Mouse (Mus musculus) forebrain, embryonic 15.5 days (tissue): ENCODE measurements at regions not wholly inside any gene's neighbourhood (a gene's known extent, or its start where the extent isn't known, plus 50 kb on each side); places are given as distances from the start of the nearest gene placed in this dataset.

Source experiments
- ATAC-seq: fragments of 200-750 bp; cut with Nextera tagmentation; replicated peaks from 2 replicates; pipeline ENCODE4 v1.8.0; 2017; ENCODE audit warnings: mild to moderate bottlenecking, moderate TSS enrichment, moderate library complexity
- H3K27ac ChIP-seq: fragments of 300-500 bp; sonication (generic); replicated peaks from 2 replicates; pipeline ENCODE4 v1.5.1; 2015; ENCODE audit warnings: mild to moderate bottlenecking, inconsistent platforms
- H3K27me3 ChIP-seq: fragments of 300-500 bp; sonication (generic); 2 replicates; pipeline ENCODE4 v1.6.1; 2015; ENCODE audit warnings: inconsistent platforms
- H3K36me3 ChIP-seq: fragments of 300-500 bp; sonication (generic); 2 replicates; pipeline ENCODE4 v1.6.1; 2015; ENCODE audit warnings: mild to moderate bottlenecking, inconsistent platforms
- H3K4me1 ChIP-seq: fragments of 300-500 bp; sonication (generic); 2 replicates; pipeline ENCODE4 v1.6.1; 2015; ENCODE audit warnings: inconsistent platforms
- H3K4me2 ChIP-seq: fragments of 300-500 bp; sonication (generic); replicated peaks from 2 replicates; pipeline ENCODE4 v1.6.1; 2015; ENCODE audit warnings: mild to moderate bottlenecking, inconsistent platforms
- H3K4me3 ChIP-seq: fragments of 300-500 bp; sonication (generic); 2 replicates; pipeline ENCODE4 v1.5.1; 2015; ENCODE audit warnings: mild to moderate bottlenecking, inconsistent platforms
- H3K9ac ChIP-seq: fragments of 300-500 bp; sonication (generic); replicated peaks from 2 replicates; pipeline ENCODE4 v1.6.1; 2015; ENCODE audit warnings: mild to moderate bottlenecking, inconsistent platforms
- H3K9me3 ChIP-seq: fragments of 300-500 bp; sonication (generic); 2 replicates; pipeline ENCODE4 v1.6.1; 2016; ENCODE audit warnings: inconsistent platforms
- WGBS: fragments of 180-500 bp; shearing (Covaris S2); methylation state at CpG from one replicate; pipeline ENCODE4 v1.1.7; 2015; ENCODE audit warnings: mixed read lengths; 5-methylcytosine and 5-hydroxymethylcytosine counted together

- Histone ChIP-seq H3K27ac (no peak overlapping the region), H3K4me3 (no peak overlapping the region), H3K4me2 (no peak overlapping the region), H3K9ac (no peak overlapping the region), H3K4me1 (no peaks in the 10 kb centered on the region), H3K27me3 (no peaks in the 10 kb centered on the region), H3K9me3 (no peaks in the 10 kb centered on the region), H3K36me3 (no peaks in the 10 kb centered on the region)
- WGBS: 12% methylated on average over 8 of the region's 8 CpGs
- no peak for ATAC-seq
These were observed 68.1 kb upstream of the Abca1 start for GRCm38 (mm10) chr4:53227771-53228170.

DNA sequence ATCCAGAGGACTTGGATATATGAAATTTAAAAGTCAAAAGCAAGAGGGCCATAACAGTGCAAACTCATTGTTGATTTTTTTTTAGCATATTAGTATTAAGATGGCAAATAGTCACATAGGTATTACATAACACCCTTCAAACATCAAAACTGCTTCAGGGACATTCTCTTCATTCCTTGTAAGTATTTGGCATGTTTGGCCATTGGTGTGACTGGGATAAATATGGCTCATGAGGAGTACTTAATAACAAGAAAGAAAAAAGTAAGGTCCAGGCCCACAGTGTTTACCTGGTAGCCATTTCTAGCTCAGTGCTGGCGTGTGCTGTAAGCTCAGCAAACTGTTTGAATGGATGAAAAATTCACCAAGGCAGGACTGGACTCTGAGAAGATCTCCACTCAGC, 67.4 kb upstream of the Abca1 start:
- WGBS: 76% methylated on average over 1 of the region's 1 CpGs
- ATAC-seq: no peak
- no peaks in the 10 kb centered on the region for H3K4me1 ChIP-seq
- no peak overlapping the region for H3K4me3 ChIP-seq
- H3K36me3 ChIP-seq: no peaks in the 10 kb centered on the region
- H3K4me2 ChIP-seq: no peak overlapping the region
- H3K27ac ChIP-seq: no peak overlapping the region
- no peaks in the 10 kb centered on the region for H3K27me3 ChIP-seq
- no peaks in the 10 kb centered on the region for H3K9me3 ChIP-seq
- H3K9ac ChIP-seq: no peak overlapping the region

GRCm38 (mm10) chr4:53226376-53226775, 66.7 kb upstream of the Abca1 start:
- H3K9me3 ChIP-seq: no peaks in the 10 kb centered on the region
- no peaks in the 10 kb centered on the region for H3K4me1 ChIP-seq
- no peaks in the 10 kb centered on the region for H3K36me3 ChIP-seq
- no peak overlapping the region for H3K9ac ChIP-seq
- H3K4me2 ChIP-seq: no peak overlapping the region
- no peak overlapping the region for H3K4me3 ChIP-seq
- H3K27ac ChIP-seq: no peak overlapping the region
- 84% methylated on average over 3 of the region's 3 CpGs for WGBS
- no peaks in the 10 kb centered on the region for H3K27me3 ChIP-seq
- no peak for ATAC-seq

GRCm38 (mm10) chr4:53223379-53223778, 63.7 kb upstream of the Abca1 start:
- no peaks in the 10 kb centered on the region for H3K36me3 ChIP-seq
- H3K27ac ChIP-seq: no peak overlapping the region
- WGBS: 92% methylated on average over 3 of the region's 3 CpGs
- no peak for ATAC-seq
- H3K4me1 ChIP-seq: peaks cover 14% of the 10 kb centered on the region
- H3K9me3 ChIP-seq: no peaks in the 10 kb centered on the region
- no peaks in the 10 kb centered on the region for H3K27me3 ChIP-seq
- no peak overlapping the region for H3K9ac ChIP-seq
- H3K4me2 ChIP-seq: no peak overlapping the region
- H3K4me3 ChIP-seq: no peak overlapping the region

DNA sequence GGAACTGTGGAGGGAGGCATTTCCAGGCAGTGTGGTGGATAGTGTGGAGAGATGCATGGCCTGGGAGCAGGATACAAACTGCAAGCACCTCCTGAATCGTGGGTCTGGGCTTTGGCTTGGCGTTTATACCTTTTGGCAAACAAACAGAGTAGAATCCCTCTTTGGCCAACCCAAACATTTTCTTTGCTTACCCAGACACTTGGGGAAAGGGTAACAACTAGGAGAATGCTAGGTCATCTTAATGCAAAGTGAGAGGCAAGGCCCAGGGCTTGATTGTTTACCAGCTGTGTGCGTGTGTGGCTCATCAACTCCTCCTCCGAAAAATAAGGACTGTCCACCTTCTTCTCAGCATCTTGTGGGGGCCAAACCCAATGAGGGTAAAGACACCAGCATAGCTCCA, 61.1 kb upstream of the Abca1 start:
- H3K4me1 ChIP-seq: peaks cover 27% of the 10 kb centered on the region
- H3K36me3 ChIP-seq: no peaks in the 10 kb centered on the region
- H3K9me3 ChIP-seq: no peaks in the 10 kb centered on the region
- no peaks in the 10 kb centered on the region for H3K27me3 ChIP-seq
- no peak overlapping the region for H3K4me3 ChIP-seq
- no peak overlapping the region for H3K27ac ChIP-seq
- H3K4me2 ChIP-seq: no peak overlapping the region
- H3K9ac ChIP-seq: no peak overlapping the region
- WGBS: 88% methylated on average over 4 of the region's 4 CpGs
- ATAC-seq: no peak

GRCm38 (mm10) chr4:53219351-53219750, 59.7 kb upstream of the Abca1 start:
- peaks cover 27% of the 10 kb centered on the region for H3K4me1 ChIP-seq
- no peaks in the 10 kb centered on the region for H3K36me3 ChIP-seq
- H3K4me3 ChIP-seq: no peak overlapping the region
- peak overlapping the region; percentile 86 for H3K27ac ChIP-seq
- peak; percentile 14 for ATAC-seq
- no peaks in the 10 kb centered on the region for H3K27me3 ChIP-seq
- 38% methylated on average over 3 of the region's 3 CpGs for WGBS
- H3K4me2 ChIP-seq: no peak overlapping the region
- H3K9me3 ChIP-seq: no peaks in the 10 kb centered on the region
- H3K9ac ChIP-seq: no peak overlapping the region

- 11% methylated on average over 7 of the region's 7 CpGs for whole genome bisulfite sequencing
- no peaks in the 10 kb centered on the region for H3K36me3 ChIP-seq
- H3K9ac ChIP-seq: no peak overlapping the region
- ATAC-seq: peak; percentile 83
- no peaks in the 10 kb centered on the region for H3K9me3 ChIP-seq
- H3K4me2 ChIP-seq: peak overlapping the region; percentile 89; the same call in 1 of the 2 replicates
- no peaks in the 10 kb centered on the region for H3K27me3 ChIP-seq
- H3K4me1 ChIP-seq: peaks cover 27% of the 10 kb centered on the region
- H3K4me3 ChIP-seq: no peak overlapping the region
- peak overlapping the region; percentile 86 for H3K27ac ChIP-seq
These were observed 59.1 kb upstream of the Abca1 start for GRCm38 (mm10) chr4:53218752-53219151.

GRCm38 (mm10) chr4:53218291-53218640, 58.6 kb upstream of the Abca1 start:
- WGBS: 34% methylated on average over 5 of the region's 5 CpGs
- Histone ChIP-seq H3K36me3 (no peaks in the 10 kb centered on the region), H3K27ac (peak overlapping the region; percentile 86), H3K4me3 (peak overlapping the region; percentile 57), H3K9me3 (no peaks in the 10 kb centered on the region), H3K9ac (peak overlapping the region; percentile 64; the same call in 1 of the 2 replicates), H3K27me3 (no peaks in the 10 kb centered on the region), H3K4me1 (peaks cover 27% of the 10 kb centered on the region), H3K4me2 (peak overlapping the region; percentile 89)
- ATAC-seq: no peak

GRCm38 (mm10) chr4:53217608-53218290, 58.1 kb upstream of the Abca1 start:
- Histone ChIP-seq H3K4me3 (peak overlapping the region; percentile 57), H3K9me3 (no peaks in the 10 kb centered on the region), H3K4me2 (peak overlapping the region; percentile 89), H3K9ac (peak overlapping the region; percentile 64), H3K4me1 (peaks cover 27% of the 10 kb centered on the region), H3K27ac (peak overlapping the region; percentile 86), H3K27me3 (no peaks in the 10 kb centered on the region), H3K36me3 (no peaks in the 10 kb centered on the region)
- peak; percentile 90 for ATAC-seq
- WGBS: under 1% methylated on average over 38 of the region's 38 CpGs

DNA sequence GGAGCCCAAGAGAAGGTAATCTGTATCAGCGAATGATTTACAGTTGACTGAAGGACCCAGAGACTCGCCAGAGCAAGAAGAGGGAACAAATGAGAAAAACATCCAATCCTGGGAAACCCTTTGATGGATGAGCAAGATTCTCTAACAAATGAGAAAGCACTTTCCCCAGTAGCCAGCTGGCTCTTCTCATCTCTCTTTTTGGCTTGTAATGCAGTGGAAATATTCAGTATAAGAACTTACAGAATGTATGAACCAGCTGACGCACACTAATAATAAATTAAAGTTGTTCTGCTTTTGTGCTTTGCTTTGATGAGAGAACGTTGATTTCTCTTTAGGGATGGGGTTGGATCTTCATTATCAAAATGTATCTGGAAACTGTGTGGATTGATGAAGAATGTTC, 52.8 kb upstream of the Abca1 start:
- H3K9me3 ChIP-seq: no peaks in the 10 kb centered on the region
- no peak overlapping the region for H3K4me2 ChIP-seq
- H3K36me3 ChIP-seq: no peaks in the 10 kb centered on the region
- no peak overlapping the region for H3K9ac ChIP-seq
- no peak for ATAC-seq
- no peaks in the 10 kb centered on the region for H3K27me3 ChIP-seq
- 72% methylated on average over 4 of the region's 4 CpGs for WGBS
- no peak overlapping the region for H3K27ac ChIP-seq
- peaks cover 6% of the 10 kb centered on the region for H3K4me1 ChIP-seq
- H3K4me3 ChIP-seq: no peak overlapping the region

GRCm38 (mm10) chr4:53210685-53211084, 51.0 kb upstream of the Abca1 start:
- H3K9ac ChIP-seq: no peak overlapping the region
- H3K4me1 ChIP-seq: no peaks in the 10 kb centered on the region
- no peaks in the 10 kb centered on the region for H3K36me3 ChIP-seq
- H3K9me3 ChIP-seq: no peaks in the 10 kb centered on the region
- H3K4me3 ChIP-seq: no peak overlapping the region
- no peak overlapping the region for H3K27ac ChIP-seq
- no peak overlapping the region for H3K4me2 ChIP-seq
- ATAC-seq: no peak
- 93% methylated on average over 3 of the region's 3 CpGs for WGBS
- no peaks in the 10 kb centered on the region for H3K27me3 ChIP-seq
